Mouse (Mus musculus): ENCODE data around the gene Tgm1. TPM values are rescaled to one million over a fixed set of nuclear protein-coding genes. Genes with fewer than 3 reads are reported as not detected.

Gene Tgm1
- total RNA-seq, 1 experiment: 13.4 TPM

DNA sequence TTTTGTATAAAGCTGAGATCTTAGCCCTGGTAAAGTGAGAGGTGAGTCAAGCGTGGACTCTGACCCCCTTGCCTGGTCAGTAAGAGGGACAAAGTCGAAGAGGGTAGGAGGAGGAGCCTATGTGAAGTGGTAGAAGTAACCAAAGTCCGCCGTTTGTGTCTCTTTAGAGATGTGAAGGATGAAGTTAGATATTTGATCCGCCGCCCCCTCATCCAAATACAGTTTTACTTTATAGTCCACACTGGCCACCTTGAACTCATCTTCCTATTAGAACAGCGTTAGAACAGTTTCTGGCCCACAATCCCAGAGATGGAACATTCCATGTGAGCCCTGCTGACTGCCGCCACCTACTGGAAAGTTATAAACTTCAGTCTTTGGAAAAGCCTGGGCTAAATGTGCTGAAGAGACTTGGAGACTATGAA is 44.6 kb upstream of the Tgm1 start, which contains the start of gene Cideb:
Gene Cideb, minus strand, starts transcription at position 96 of the 422 bp plus-strand sequence.
- Histone ChIP-seq H3K9ac (ENCODE audit: insufficient read depth, low read depth, low read length, poor library complexity, severe bottlenecking) (no peak within 1 kb of the TSS), H3K36me3 (ENCODE audit: control insufficient read depth, insufficient read depth, low read length, poor library complexity, severe bottlenecking) (peaks cover 25% of the 10 kb centered on the region), H3K4me1 (ENCODE audit: control insufficient read depth in 2 of 2, insufficient read depth in 2 of 2, low read length in 2 of 2, poor library complexity in 1 of 2) (peaks cover 0 to 4% of the 10 kb centered on the region in 2 experiments; a peak in 1 of 4 replicates), H3K9me3 (ENCODE audit: control insufficient read depth, insufficient read depth, low read depth, low read length) (no peaks in the 10 kb centered on the region), H3K4me3 (ENCODE audit: insufficient read depth in 1 of 2, low read depth in 1 of 2, low read length in 2 of 2, poor library complexity in 1 of 2, severe bottlenecking in 1 of 2) (no peak within 1 kb of the TSS), H3K27ac (ENCODE audit: insufficient read depth, low read depth, low read length, poor library complexity, severe bottlenecking) (no peak within 1 kb of the TSS)
- TF ChIP-seq CHD2 (IDR thresholded peaks at IDR 0.05; ENCODE audit: low read depth, low read length): no peak
- TF ChIP-seq HCFC1 (IDR thresholded peaks at IDR 0.05; ENCODE audit: borderline replicate concordance, insufficient read depth, low read length): no peak
- TF ChIP-seq ZNF384 (IDR thresholded peaks at IDR 0.05; ENCODE audit: low read depth, low read length): no peak
- TF ChIP-seq MAFK (IDR thresholded peaks at IDR 0.05; ENCODE audit: insufficient read depth, low read depth, low read length): no peak
- no peak for TF ChIP-seq ZC3H11A (IDR thresholded peaks at IDR 0.05; ENCODE audit: borderline replicate concordance, low read depth, low read length)
- DNase-seq (ENCODE audit: low read depth, low spot score): peak; percentile 53
- in situ Hi-C loops (cut with MboI; ENCODE audit: low sequenced_read_pairs in 2 of 2, unreplicated experiment in 2 of 2): no loop called here

DNA sequence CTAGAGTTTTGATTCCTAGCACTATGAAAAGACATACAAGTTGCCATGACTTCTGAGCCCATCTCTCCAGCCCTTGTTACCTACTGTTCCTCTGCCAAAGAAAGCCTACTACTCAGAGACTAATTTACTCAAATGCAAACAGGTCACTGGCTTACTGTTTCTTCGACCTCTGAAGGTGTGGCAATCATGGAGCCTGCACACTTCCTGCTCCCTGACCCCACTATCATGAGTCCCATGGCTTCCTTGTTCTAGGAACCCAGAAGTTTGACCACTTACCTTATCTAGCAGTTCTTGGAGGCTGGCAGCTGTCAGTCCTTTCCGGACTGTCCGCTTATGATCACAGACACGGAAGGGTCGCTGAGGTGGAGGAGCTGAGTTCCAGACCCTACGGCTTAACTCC is 43.8 kb upstream of the Tgm1 start:
- no peak for TF ChIP-seq MAFK (IDR thresholded peaks at IDR 0.05; ENCODE audit: insufficient read depth, low read depth, low read length)
- TF ChIP-seq CHD2 (IDR thresholded peaks at IDR 0.05; ENCODE audit: low read depth, low read length): no peak
- TF ChIP-seq HCFC1 (IDR thresholded peaks at IDR 0.05; ENCODE audit: borderline replicate concordance, insufficient read depth, low read length): no peak
- TF ChIP-seq ZC3H11A (IDR thresholded peaks at IDR 0.05; ENCODE audit: borderline replicate concordance, low read depth, low read length): no peak
- TF ChIP-seq ZNF384 (IDR thresholded peaks at IDR 0.05; ENCODE audit: low read depth, low read length): no peak
- peaks cover 33% of the 10 kb centered on the region for H3K36me3 ChIP-seq (ENCODE audit: control insufficient read depth, insufficient read depth, low read length, poor library complexity, severe bottlenecking)
- in situ Hi-C loops (cut with MboI; ENCODE audit: low sequenced_read_pairs in 2 of 2, unreplicated experiment in 2 of 2): no loop called here
- no peaks in the 10 kb centered on the region for H3K9me3 ChIP-seq (ENCODE audit: control insufficient read depth, insufficient read depth, low read depth, low read length)
- no peak overlapping the region for H3K27ac ChIP-seq (ENCODE audit: insufficient read depth, low read depth, low read length, poor library complexity, severe bottlenecking)
- H3K4me3 ChIP-seq (ENCODE audit: insufficient read depth in 1 of 2, low read depth in 1 of 2, low read length in 2 of 2, poor library complexity in 1 of 2, severe bottlenecking in 1 of 2): no peak overlapping the region
- no peak overlapping the region for H3K9ac ChIP-seq (ENCODE audit: insufficient read depth, low read depth, low read length, poor library complexity, severe bottlenecking)
- H3K4me1 ChIP-seq (ENCODE audit: control insufficient read depth in 2 of 2, insufficient read depth in 2 of 2, low read length in 2 of 2, poor library complexity in 1 of 2): peaks cover 0 to 4% of the 10 kb centered on the region in 2 experiments; a peak in 1 of 4 replicates
- DNase-seq (ENCODE audit: low read depth, low spot score): no peak

DNA sequence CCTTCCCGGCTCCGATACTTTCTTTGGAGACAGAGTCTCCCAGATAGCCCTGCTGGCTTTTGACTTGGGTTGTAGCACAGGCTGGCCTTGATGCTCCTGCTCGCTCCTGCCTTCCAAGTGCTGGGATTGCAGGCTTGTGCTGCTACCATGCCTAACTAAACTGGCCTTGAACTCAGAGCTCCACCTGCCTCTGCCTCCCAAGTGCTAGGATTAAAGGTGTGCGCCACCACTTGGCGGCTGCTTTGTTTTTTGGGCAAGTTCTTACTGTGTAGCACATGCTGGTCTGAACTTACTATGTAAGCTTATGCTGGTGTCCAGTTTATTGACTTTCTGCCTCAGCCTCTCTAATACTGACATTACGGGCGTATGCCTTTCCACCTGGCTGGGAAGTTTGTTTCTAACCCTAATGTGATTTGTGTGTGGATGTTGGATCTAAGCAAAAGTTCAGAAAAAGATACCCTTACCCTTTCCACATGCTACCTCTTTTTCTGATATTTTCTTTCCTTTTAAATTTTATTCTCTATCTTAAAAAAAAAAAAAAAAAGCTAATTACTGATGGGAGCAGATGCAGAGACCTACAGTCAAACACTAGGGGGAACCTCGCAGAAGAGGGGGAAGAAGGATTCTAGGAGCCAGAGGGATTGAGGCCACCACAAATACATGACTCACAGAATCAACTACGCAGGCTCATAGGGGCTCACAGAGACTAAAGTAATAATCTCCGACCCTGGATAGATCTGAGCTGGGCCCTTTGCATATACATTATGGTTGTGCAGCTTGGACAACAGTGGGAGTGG is 33.5 kb upstream of the Tgm1 start:
- peak overlapping the region; percentile 19; the same call in 1 of the 2 replicates for H3K9ac ChIP-seq (ENCODE audit: insufficient read depth, low read depth, low read length, poor library complexity, severe bottlenecking)
- H3K36me3 ChIP-seq (ENCODE audit: control insufficient read depth, insufficient read depth, low read length, poor library complexity, severe bottlenecking): peaks cover 21% of the 10 kb centered on the region
- H3K27ac ChIP-seq (ENCODE audit: insufficient read depth, low read depth, low read length, poor library complexity, severe bottlenecking): no peak overlapping the region
- DNase-seq (ENCODE audit: low read depth, low spot score): no peak
- TF ChIP-seq HCFC1 (IDR thresholded peaks at IDR 0.05; ENCODE audit: borderline replicate concordance, insufficient read depth, low read length) (no peak), ZNF384 (IDR thresholded peaks at IDR 0.05; ENCODE audit: low read depth, low read length) (peak; percentile 65; the same call in 1 of the 2 replicates)
- no peaks in the 10 kb centered on the region for H3K9me3 ChIP-seq (ENCODE audit: control insufficient read depth, insufficient read depth, low read depth, low read length)
- peak overlapping the region; percentile 95 to 100 for H3K4me3 ChIP-seq (ENCODE audit: insufficient read depth in 1 of 2, low read depth in 1 of 2, low read length in 2 of 2, poor library complexity in 1 of 2, severe bottlenecking in 1 of 2)
- in situ Hi-C loops (cut with MboI; ENCODE audit: low sequenced_read_pairs in 2 of 2, unreplicated experiment in 2 of 2): no loop called here
- H3K4me1 ChIP-seq (ENCODE audit: control insufficient read depth in 2 of 2, insufficient read depth in 2 of 2, low read length in 2 of 2, poor library complexity in 1 of 2): peaks cover 2 to 3% of the 10 kb centered on the region in 2 experiments; a peak in 2 of 4 replicates

DNA sequence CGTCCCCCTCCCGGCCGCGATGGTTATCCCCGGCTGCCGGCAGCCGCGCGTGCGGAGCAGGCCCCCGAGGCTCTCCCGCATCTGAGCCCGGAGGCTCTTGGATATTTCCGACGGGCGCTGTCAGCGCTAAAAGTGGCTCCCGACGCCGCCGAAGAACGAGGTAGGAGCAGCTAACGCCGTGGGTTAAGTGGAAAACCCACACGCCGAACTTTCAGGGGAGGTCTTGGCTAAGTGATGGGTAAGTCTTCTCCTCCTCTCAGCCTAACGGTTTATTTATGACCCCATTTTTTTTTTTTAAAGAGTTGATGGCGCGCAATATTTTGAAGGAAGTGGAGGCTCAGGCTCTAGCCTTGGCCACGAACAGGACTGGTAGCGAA is 32.1 kb upstream of the Tgm1 start:
- TF ChIP-seq MAFK (IDR thresholded peaks at IDR 0.05; ENCODE audit: insufficient read depth, low read depth, low read length) (no peak), CHD2 (IDR thresholded peaks at IDR 0.05; ENCODE audit: low read depth, low read length) (no peak), ZNF384 (IDR thresholded peaks at IDR 0.05; ENCODE audit: low read depth, low read length) (0 out of 2 replicates have a peak, but pooled peaks have one; percentile 7), ZC3H11A (IDR thresholded peaks at IDR 0.05; ENCODE audit: borderline replicate concordance, low read depth, low read length) (no peak), HCFC1 (IDR thresholded peaks at IDR 0.05; ENCODE audit: borderline replicate concordance, insufficient read depth, low read length) (peak; percentile 7; the same call in 1 of the 2 replicates)
- peak overlapping the region; percentile 92 for H3K9ac ChIP-seq (ENCODE audit: insufficient read depth, low read depth, low read length, poor library complexity, severe bottlenecking)
- H3K27ac ChIP-seq (ENCODE audit: insufficient read depth, low read depth, low read length, poor library complexity, severe bottlenecking): no peak overlapping the region
- peak overlapping the region; percentile 95 to 100 for H3K4me3 ChIP-seq (ENCODE audit: insufficient read depth in 1 of 2, low read depth in 1 of 2, low read length in 2 of 2, poor library complexity in 1 of 2, severe bottlenecking in 1 of 2)
- peaks cover 11% of the 10 kb centered on the region for H3K36me3 ChIP-seq (ENCODE audit: control insufficient read depth, insufficient read depth, low read length, poor library complexity, severe bottlenecking)
- no peaks in the 10 kb centered on the region for H3K9me3 ChIP-seq (ENCODE audit: control insufficient read depth, insufficient read depth, low read depth, low read length)
- peaks cover 2 to 3% of the 10 kb centered on the region in 2 experiments; a peak in 2 of 4 replicates for H3K4me1 ChIP-seq (ENCODE audit: control insufficient read depth in 2 of 2, insufficient read depth in 2 of 2, low read length in 2 of 2, poor library complexity in 1 of 2)
- in situ Hi-C loops (cut with MboI; ENCODE audit: low sequenced_read_pairs in 2 of 2, unreplicated experiment in 2 of 2): no loop called here
- DNase-seq (ENCODE audit: low read depth, low spot score): no peak
